Mouse (Mus musculus) C2C12 (cell line): Measurements from ENCODE around the gene Osgep.
"Not testable (repeated sequence)": the region's sequence is repeated elsewhere in the genome, so short reads cannot be mapped to it uniquely, and the experiment has no call there.

Experiments
- CEBPB ChIP-seq: IDR thresholded peaks from one replicate; pipeline ENCODE4 v1.6.1; 2011; ENCODE audit warnings: low read depth, mild to moderate bottlenecking, control low read depth, moderate library complexity
- CTCF ChIP-seq: IDR thresholded peaks from one replicate; pipeline ENCODE4 v1.5.1; 2011; ENCODE audit not compliant: control insufficient read depth, insufficient read depth, insufficient read length
- FOSL1 ChIP-seq: IDR thresholded peaks from one replicate; pipeline ENCODE4 v1.8.0; 2011; ENCODE audit warnings: mild to moderate bottlenecking, low read length; ENCODE audit not compliant: poor library complexity, insufficient read depth, severe bottlenecking
- MAX ChIP-seq: IDR thresholded peaks from one replicate; pipeline ENCODE4 v1.6.1; 2011; ENCODE audit warnings: mild to moderate bottlenecking, control low read depth
- MYOD1 ChIP-seq: IDR thresholded peaks from one replicate; pipeline ENCODE4 v1.6.1; 2011; ENCODE audit warnings: low read depth; ENCODE audit not compliant: control insufficient read depth, insufficient read length
- MYOG ChIP-seq: IDR thresholded peaks from one replicate; pipeline ENCODE4 v1.6.1; 2011; ENCODE audit not compliant: control insufficient read depth, insufficient read length; ENCODE audit errors: extremely low read depth
- USF1 ChIP-seq: IDR thresholded peaks from one replicate; pipeline ENCODE4 v1.6.1; 2011; ENCODE audit warnings: low read depth, mild to moderate bottlenecking, control low read depth, moderate library complexity

DNA sequence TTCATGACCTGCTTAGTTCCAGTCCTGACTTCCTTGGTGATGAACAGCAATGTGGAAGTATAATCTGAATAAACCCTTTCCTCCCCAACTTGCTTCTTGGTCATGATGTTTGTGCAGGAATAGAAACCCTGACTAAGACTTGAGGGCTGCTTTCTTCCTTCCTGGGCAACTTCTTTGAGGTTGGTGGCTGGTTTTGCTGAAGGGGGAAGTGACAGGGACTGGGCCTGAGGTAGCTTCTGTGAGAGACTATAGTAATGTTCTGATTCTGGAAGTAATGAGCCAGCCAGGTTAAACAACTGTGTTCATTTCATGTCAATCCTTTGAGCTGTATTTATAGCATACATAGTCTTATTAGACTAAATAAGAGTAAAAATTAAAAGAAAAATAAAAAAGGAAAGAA is 59.7 kb downstream of the Osgep start:
- TF ChIP-seq CTCF, MYOG, USF1, FOSL1, MAX, CEBPB, MYOD1: not testable (repeated sequence)
